Mouse (Mus musculus): ENCODE results near the gene Nes.

The Nes gene

GRCm38 (mm10) chr3:87949955-87950515 lies 20.8 kb upstream of the Nes start:
- DNase-seq (ENCODE audit: low read depth, low spot score) = no peak

DNA sequence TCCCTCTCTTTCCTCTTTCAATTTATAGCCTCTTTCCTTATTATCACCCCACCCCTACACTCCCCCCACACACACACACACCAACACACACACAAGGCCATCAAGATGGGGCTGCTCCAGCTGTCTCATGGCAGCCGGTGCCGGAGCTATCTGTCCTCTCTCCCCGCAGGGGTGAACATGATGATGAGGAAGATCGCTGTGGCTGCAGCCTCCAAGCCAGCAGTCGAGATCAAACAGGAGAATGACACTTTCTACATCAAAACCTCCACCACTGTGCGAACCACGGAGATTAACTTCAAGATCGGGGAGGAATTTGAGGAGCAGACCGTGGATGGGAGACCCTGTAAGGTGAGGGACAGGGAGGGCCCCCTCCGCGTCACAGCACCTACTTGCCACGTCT lies 18.9 kb upstream of the Nes start:
- DNase-seq (ENCODE audit: low read depth, low spot score) = no peak

GRCm38 (mm10) chr3:87952440-87952839 lies 18.4 kb upstream of the Nes start:
- DNase-seq (ENCODE audit: low read depth, low spot score) = no peak

GRCm38 (mm10) chr3:87958056-87958455 lies 12.8 kb upstream of the Nes start:
- no peak for DNase-seq (ENCODE audit: low read depth, low spot score)

DNA sequence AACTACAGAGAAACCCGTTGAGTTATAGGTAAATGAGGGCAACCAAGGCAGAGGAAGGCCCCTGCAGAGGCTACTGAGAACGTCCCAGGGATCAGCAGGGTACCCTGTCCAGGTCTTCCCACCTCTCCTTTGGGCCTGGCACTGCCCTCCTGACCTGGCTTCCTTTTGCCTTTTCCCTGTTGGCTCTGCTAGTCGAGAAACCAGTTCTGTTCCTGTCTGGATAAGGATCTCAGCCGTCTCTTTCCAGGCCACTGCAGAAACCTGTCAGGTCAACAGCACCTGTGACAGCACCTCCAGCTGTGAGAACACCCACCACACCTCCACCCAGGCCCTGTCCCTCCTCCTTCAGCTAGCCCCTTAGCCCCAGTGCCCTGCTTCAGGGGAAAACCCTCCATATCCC lies 12.4 kb upstream of the Nes start:
- no peak for DNase-seq (ENCODE audit: low read depth, low spot score)

DNA sequence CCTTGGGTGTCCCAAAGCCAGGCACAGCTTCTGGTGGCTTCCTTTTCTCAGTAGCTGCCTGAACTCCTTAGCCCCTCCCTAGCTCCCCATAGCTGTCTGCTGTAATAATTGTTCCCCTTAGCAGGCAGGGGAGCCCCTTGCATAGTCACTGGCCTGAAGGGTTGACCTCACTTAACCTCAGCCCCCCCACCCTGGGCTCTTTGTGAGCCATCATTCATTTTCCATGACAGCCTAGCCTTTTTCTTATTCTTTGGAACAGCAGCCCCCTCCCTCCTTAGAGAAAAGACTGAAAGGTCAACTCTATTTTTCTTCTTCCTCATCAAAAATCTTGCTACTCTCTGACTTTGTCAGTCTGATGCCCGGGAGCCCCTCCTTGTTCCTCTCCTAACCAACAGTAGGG lies 11.9 kb upstream of the Nes start:
- no peak for DNase-seq (ENCODE audit: low read depth, low spot score)

GRCm38 (mm10) chr3:87959371-87959770 lies 11.5 kb upstream of the Nes start:
- no peak for DNase-seq (ENCODE audit: low read depth, low spot score)

GRCm38 (mm10) chr3:87960191-87960585 lies 10.7 kb upstream of the Nes start:
- DNase-seq (ENCODE audit: low read depth, low spot score) = no peak

GRCm38 (mm10) chr3:87960586-87961191 lies 10.2 kb upstream of the Nes start:
- DNase-seq (ENCODE audit: low read depth, low spot score) = peak; percentile 90

GRCm38 (mm10) chr3:87970184-87970938 lies 517 bp upstream of the Nes start:
- DNase-seq (ENCODE audit: low read depth, low spot score) = peak; percentile 61

DNA sequence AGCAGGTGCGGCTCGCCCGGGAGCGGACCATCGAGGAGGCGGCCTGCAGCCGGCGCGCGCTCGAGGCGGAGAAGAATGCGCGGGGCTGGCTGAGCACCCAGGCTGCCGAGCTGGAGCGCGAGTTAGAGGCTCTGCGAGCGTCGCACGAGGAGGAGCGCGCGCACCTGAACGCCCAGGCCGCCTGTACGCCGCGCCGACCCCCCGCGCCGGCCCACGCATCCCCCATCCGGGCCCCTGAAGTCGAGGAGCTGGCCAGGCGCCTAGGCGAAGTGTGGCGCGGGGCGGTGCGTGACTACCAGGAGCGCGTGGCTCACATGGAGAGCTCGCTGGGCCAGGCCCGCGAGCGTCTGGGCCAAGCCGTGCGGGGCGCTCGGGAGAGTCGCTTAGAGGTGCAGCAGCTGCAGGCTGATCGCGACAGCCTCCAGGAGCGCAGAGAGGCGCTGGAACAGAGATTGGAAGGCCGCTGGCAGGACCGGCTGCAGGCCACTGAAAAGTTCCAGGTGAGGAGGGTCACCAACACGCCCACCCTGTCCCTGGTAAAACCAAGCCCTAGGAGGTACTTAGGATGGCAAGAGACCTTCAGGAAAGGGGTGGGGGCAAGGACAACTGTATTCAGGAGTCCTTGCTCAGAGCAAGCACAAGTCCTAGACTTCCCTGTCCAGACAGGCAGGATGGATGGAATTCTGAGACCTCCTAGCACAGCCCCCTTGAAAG lies 768 bp downstream of the Nes start:
- no peak for DNase-seq (ENCODE audit: low read depth, low spot score)

DNA sequence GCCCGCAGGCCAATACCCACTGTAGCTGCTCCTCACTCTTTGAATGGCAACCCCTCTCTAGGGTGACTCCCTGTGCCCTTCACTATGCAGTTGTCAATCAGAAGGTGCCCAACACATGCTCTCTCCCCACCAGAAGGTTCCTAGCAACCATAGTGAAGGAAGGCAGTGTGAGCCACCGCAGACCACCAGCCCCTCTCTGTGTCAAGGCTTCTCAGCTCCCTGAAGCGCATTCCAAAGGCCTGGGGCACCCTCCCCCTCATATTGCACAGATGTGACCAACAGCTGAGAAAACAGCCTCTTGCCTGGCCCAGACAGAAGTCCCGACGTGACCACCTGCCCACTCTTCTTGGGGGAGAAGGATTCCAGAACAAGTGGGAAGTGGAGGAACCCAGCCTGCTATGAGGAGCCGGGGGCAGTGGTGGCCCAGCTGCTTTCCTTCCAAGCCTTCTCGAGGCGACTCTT lies 1.4 kb downstream of the Nes start:
- no peak for DNase-seq (ENCODE audit: low read depth, low spot score)

DNA sequence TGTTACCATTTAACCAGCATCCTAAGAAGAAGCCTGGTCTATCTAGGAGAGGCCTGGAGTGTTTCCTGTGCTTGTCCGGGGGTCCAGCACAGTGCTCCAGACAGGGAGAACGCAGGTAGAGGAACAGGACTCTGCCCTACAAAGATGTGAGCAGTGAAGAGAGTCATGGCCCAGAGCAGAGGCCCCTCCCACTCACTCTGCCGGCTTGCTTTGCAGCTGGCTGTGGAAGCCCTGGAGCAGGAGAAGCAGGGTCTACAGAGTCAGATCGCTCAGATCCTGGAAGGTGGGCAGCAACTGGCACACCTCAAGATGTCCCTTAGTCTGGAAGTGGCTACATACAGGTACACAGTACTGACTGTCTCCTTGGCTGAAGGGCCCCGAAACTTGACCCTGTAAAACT lies 1.9 kb downstream of the Nes start:
- DNase-seq (ENCODE audit: low read depth, low spot score) = no peak

DNA sequence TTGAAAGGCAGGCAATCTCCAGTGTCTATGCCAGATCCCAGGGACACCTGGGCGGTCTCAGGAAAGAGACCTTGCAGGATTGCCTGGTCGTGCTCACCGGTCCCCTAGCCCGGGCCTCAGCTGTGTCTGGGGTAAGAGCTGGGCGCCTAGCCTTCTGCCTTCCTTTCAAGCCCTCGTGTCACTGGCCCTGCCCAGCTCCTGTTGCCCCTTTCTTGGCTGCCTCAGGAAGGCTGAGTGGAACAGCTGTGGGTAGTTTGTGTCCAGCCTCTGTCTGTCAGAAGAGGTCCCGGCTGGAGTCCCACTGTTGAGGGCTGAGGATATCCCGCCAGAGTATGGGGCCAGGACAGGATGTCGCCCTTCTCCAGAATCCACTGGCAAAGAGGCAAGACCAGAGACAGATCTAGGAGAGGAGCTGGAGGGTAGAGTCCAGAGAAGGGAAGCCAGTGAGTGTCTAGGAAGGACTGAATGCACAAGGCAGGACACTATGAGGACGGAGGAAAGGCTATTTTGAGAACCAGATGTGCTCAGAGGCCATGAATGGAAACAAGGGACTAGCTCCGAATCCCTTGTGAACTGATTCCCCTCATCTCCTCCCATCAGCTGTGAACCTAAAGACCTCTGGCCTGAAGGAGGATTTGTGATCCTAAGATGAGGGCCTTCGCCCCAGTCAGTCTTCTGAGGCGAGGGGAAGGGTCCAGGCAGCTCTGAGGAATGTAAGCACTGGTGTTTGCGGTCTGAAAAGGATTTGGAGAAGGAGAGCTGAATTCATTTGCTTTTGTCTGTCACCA lies 2.9 kb downstream of the Nes start:
- DNase-seq (ENCODE audit: low read depth, low spot score) = no peak

DNA sequence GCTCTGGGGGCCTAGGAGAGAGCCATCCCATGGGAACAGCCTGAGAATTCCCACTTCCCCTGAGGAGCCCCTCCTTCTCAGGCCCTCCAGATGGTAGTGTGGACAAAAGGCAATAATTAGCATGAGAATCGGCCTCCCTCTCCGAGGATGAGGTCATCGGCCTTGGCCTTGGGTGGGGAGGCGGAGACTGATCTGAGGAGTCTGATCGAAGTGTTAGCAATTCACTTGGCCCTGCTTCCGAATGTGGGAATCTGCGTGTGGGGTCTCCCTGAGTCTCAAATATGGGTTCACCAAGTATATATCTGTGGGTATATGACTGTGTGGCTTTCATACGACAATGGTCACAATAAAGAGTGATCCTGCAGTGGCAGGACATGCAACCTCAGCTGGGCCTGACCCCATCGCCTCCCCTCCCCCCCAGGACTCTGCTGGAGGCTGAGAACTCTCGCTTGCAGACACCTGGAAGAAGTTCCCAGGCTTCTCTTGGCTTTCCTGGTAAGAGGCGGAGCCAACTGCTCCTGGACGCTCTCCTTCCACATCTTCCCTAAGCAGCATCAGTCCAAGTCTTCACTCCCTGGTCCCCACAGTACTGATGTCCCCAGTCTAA lies 3.6 kb downstream of the Nes start:
- DNase-seq (ENCODE audit: low read depth, low spot score) = no peak

DNA sequence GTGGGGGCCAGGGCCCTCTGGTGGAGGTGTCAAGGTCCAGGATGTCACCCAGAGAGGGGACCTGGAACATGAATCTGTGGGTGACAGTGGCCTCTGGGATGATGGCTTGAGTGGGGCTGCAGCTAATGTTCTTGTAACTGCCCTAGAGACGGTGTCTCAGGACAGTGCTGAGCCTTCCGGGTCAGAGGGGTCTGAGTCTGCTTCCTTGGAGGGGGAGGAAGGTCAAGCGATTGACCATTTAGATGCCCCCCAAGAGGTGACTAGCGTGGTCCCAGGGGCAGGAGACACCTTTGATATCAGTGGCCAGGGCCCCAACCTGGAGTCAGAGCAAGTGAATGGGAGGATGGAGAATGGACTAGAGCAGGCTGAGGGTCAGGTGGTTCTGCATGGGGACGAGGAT lies 8.6 kb downstream of the Nes start:
- no peak for DNase-seq (ENCODE audit: low read depth, low spot score)

DNA sequence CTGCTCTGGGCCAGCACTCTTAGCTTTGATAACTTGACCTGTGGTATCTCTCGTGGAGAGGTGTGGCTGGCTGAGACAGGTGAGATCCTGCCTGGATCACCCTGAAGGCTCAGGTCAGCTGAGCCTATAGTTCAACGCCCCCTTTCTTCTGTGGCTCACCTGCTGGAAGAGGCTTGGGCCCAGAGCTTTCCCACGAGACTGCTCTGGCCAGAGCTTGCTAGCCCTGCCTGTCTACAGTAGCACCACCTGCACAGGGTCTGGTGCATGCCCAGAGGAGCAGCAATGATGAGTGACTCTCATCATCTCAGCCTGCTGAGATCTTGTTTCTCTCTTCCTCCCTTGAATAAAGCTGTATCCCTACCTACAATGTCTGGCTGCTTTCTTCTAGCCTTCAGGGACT lies 9.2 kb downstream of the Nes start:
- no peak for DNase-seq (ENCODE audit: low read depth, low spot score)

- no peak for DNase-seq (ENCODE audit: low read depth, low spot score)
Measured at GRCm38 (mm10) chr3:87980728-87981127, 9.8 kb downstream of the Nes start.

DNA sequence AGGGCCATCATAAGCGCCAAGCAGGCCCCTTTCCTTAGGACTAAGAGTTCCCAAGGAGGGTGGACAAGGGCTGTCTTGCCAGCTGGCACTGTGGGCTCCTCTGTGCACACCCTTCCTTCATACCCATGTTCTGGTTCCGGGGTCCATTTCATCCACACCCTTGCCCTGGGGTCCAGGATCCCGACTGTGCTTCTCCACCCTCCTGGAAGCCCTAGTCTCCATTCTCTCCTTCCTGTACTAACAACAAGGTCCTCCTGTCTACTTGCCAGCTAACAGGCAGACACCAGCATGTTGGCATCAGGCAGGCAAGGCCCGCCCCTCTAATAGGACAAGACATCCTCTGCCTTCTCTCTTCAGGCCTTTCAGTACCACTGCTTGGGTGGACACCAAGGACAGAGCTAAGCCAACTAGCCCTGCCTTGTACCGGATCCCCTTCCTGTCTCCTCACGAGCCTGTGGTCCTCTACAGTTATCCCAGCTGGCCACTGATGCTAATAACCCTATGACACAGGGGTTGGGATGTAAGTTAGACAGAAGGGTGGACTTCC lies 10.4 kb downstream of the Nes start:
- DNase-seq (ENCODE audit: low read depth, low spot score) = no peak

DNA sequence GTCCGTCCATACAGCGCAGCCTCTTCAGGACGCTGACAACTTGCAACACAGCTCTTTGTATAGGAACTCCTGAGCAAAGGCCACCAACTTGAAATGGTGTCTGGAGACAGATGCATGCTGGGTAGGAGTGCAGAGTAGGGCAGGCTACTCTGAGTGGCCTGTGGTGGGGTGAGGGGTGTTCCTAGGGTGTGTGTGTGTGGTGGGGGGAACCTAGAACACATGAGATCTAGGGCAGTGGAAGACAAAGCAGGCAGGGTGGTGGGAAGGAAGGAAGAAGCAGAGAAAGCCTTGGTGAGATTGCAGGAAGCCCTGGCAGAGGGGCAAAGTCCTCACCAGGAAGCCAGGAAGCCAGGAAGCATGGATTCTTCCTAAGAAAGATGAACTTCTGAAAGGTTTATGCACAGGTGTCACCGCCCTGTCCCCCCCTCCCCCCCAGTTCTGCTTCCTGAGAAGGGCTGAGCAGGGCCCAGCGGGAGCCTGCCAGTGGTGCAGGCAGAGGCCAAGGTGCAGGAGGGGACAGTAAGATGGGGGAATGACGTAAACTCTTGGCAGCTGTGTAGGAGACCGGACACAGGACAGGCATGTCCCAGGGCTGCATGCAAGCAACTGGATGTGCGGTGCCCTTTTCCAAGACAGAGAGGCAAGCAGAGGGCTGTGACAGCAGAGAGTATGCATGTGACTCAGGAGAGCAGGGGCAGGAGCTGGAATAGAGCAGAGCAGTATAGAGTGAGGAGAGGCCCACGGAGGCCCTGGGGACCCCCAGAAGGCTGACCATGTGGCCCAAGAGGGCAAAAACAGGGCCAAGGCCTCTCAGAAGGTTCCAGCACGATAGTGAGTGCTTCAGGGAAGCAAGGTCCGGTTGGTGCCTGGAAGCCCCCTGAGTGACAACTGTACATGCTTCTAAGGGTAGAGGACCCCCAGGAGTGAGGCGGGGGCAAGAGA lies 11.3 kb downstream of the Nes start:
- DNase-seq (ENCODE audit: low read depth, low spot score) = no peak
